Mouse (Mus musculus) right cerebral cortex, postnatal 10 days (tissue): ENCODE data around the gene Notum.
A peak's percentile ranks its signal among the peaks of the same experiment; 100 is the strongest.

Source experiments
- DNase-seq, 2 experiments: peaks; one replicate each; pipeline ENCODE4 v3.0.0; 2021; ENCODE audit warnings: low spot score in 2 of 2

The Notum gene

GRCm38 (mm10) chr11:120633520-120634343 is 27.2 kb downstream of the Notum start, which contains the start of gene Mafg:
Mafg (minus strand) TSS chr11:120633600.
- DNase-seq: peak; percentile 97

GRCm38 (mm10) chr11:120632559-120633519 is 28.1 kb downstream of the Notum start:
- DNase-seq: peak; percentile 78 to 82

DNA sequence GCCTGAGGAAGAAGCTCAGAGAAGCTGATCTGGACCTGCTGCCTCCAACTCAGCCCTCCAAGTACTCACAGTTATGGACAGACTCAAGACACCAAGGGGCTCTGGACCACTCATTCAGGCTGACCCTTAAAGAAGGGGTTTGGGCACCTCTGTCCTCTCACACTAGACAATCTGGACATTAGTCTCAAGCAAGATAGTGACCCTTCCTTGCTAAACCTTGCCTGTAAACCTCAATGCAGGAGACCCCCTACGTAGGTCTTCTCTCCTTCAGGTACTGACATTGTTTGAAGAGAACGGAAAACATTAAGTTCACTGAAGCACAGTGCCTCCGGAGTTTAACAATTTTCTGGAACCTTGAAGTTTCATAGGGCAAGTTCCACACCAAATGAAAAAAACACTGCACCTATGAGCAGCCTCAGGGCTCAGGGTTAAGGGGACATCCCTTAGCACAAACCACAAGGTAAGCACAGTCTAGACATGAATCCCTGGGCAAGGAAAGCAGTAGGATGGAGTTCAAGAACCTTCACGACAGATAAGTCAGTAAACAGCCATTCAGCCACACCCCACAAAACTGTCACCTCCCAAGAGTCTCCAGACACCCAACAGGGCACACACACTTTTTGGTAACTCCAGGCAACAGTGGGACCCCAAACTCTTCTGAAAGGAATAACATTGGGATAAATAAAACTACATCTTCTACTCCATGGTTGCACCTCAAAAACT is 29.1 kb downstream of the Notum start:
- DNase-seq: no peak

- peak in 1 of 2 experiments; percentile 26 for DNase-seq
Observed at GRCm38 (mm10) chr11:120630881-120631725, 29.9 kb downstream of the Notum start.

DNA sequence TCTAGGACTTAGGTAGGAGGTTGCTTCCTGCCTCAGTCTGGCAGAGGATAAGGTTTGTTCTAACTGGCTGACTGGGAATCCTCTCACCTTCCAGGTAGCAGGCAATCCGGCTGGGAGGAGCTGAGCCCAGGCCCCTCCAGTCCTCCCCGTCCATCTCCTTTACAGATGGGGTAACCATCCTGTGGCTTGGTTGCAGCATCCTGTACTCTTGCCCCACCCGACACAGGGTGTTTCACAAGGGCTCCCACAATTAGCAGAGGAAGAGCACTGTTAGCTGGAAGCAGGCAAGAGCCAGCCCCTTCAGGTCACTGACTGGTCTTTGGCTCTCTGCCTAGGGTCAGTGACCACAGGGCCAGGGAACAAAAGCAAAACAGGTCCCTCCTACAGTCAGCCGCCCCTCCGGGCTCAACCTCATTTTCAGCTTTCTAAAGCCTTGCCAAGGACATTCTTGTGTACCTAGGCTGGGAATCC is 30.5 kb downstream of the Notum start:
- peak in 1 of 2 experiments; percentile 35 for DNase-seq

DNA sequence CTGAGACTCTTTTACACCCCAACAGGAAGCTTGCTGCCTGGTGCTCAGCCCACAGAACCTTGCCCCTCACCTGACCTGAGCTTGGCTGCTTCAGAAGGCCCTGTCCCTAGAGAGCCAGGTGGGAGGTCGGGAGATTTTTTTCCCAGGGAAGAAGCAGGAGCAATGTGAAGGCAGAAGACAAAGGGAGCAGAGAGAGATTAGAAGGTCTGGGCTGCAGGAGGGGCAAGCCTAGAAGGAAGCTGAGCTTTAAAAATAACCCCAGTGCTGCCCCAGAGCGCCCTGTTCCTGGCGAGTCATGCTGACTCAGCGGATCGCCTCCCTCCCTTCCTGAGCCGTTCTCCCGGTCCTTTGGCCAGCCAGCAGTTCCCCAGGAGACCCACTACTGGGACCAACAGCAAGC is 31.1 kb downstream of the Notum start:
- DNase-seq: no peak

- no peak for DNase-seq
Observed at GRCm38 (mm10) chr11:120629341-120629730, 31.6 kb downstream of the Notum start.

DNA sequence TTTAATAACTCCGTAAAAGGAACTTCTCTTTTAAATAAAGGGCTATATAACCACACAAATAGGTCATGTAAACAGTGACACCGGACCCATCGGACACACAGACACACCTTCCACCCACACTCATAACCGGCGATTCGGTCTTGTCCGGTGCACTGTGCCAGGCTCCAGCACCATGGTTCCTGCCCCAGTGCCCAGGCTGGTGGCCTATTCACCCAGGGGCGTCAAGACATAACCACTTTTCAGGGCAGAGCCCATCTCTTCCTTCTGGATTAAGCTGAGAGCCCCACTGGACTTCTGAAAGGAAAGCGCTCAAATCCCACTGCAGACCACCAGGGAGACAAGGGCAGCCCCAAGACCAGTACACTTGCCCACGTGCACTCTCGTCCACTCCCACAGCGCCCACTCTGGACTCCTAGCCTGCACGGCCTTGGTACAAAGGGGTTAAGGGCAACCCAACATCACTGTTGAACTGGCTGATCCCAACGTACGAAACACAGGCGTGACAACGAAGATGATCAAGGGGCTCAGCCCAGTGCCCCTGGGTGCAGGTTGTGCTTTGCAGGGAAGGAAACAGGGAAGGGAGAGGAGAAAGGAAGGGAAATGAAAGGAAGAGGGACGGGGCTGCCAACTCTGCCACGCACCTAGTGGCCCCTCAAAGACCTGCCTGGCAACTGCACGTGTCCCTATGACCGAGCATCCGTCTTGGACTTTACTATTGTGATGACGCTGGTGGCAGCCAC is 32.2 kb downstream of the Notum start:
- DNase-seq: peak in 1 of 2 experiments; percentile 28

DNA sequence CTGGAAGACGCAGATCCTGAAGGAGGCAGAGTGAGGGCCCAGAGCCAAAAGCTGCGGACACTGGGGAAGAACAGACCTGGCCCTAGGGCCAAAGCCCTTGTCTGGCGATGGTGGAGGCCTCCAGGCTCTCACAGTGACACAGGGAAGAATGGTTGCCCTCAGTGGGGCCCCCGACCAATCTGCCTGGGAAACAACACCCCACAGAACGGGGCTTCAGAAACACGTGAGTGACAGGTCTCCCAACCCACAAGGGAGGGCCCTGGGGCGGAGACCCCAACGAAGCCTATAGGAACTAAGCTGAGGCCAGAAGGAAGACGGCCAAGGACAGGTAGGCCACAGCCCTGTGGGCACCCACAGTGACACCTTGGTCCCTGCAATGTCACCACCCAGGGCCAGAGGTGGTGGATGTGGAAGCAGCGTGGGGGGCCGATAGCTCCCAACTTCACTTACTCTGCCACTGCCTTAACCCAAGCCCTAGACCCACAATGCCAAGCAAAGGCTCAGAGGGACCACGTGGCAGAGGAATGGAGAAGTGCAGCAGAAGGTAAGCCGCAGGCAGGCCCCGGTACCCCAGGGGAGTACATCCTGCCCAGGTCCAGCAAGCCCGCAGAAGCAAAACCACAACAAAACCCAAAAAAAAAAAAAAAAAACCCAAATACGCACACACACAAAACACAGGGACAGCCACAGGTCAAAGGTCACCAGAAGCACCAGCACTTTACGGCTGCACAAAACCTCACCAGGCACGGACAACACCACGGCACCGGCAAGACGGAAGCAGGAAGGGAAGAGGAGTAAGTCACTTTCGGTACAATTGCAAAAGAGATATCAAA is 33.3 kb downstream of the Notum start:
- peak in 1 of 2 experiments; percentile 44 for DNase-seq

DNA sequence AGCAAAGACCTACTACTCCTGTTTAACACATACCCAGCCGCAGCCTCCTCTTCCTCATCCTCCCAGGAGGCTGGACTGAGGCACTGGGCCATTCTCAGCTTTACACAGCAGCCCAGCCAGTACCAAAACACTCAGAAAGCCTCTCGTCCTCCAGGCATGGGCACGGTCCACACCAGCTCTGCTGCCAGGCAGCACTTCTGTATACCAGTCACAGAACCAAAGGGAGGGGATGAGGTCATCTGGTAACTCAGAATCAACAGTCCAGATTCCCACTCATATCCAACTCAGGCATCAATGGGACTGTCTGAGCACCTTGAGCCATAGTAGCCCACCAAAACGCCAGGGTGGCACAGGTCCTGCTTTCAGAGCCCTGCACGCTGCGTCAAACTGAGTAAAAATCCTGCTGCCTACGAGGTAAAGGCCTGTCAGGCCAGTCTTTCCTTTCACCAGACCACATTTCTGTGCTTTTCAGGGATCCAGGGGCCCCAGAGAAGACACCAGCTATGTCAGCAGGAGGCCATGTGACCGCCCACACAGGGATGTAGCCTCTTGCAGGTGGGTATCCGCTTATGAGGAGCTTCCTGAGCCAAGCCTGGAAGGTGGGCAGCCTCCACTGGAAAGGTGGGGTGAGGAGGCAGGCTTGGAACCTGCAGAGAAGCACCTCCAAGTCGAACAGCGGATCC is 34.0 kb downstream of the Notum start:
- peak in 1 of 2 experiments; percentile 22 for DNase-seq

- no peak for DNase-seq
Observed at GRCm38 (mm10) chr11:120625152-120625775, 35.7 kb downstream of the Notum start, which contains the start of gene Sirt7. Sirt7 (minus strand) TSS chr11:120625240.

DNA sequence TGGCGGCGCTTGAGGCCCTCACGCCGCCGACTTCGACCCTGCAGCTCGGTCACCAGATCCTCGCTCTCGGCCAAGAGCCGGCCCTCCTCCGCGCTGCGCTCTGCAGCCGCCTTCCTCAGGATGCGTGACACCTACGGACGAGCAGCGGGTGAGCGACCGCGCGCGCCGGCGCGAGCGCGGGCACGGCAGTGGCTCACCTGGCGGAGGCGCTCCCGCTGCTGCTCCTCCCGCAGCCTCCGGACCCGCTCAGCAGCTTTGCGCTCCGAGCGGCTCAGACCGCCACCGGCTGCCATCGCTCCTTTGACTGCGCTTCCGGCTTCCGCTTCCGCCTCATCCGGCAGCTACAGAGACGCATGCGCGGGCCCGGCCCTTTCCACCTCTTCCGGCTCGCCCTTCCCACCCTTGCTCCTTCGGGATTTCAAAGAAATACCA is 36.3 kb downstream of the Notum start:
- DNase-seq: peak; percentile 92 to 93

DNA sequence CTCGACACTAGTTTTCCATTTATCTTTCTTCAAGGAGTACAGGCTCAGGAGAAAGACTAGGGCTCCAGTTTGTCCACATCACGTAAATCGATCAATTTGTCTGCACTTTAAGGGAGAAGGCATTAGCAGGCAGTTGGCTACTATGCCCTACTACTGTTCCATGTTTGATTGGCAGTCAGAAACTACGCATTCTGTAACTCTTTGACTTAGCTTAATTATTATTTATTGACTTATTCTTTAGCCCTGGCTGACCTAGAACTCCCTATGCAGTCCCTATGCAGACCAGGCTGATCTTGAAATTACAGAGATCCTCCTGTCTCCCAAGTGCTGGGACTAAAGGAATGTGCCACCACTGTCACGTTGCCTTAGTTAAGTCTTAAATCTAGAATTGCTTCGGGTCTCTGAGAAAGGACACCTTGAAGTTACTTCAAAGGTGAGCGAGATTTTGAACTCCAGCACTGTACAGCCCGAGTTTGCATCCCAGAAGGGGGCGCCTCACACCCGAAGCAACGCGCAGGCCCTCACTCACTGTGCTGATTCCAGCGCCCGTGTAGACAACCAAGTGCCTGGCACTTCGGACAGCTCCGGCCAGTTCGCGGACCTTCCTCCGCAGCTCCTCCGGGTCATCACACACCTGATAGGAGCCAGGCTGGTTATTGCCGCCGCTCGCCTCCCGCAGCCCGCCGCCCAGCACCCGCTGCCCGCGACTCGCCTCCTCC is 36.9 kb downstream of the Notum start:
- peak; percentile 75 to 79 for DNase-seq

GRCm38 (mm10) chr11:120622805-120623204 is 38.2 kb downstream of the Notum start:
- no peak for DNase-seq

DNA sequence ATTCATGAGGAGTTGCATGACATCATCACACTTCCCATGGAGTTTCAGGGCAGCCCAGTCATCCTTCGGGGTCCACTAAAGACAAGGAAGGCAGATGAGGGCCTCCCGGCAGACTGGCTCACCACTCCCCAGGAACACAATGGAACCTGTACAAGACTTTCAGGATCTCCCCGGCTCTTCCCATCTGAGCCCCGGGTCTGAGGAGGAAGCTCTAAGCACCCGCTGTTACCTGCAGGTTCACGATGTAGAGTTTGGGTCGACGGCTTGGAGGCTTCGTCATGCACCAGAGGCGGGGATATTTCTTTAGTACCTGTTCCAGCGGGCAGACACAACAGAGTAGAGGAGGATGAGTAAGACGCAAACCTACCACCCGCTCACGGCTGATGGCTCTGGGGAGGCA is 40.8 kb downstream of the Notum start:
- DNase-seq: peak in 1 of 2 experiments; percentile 26

GRCm38 (mm10) chr11:120618619-120619535 is 42.1 kb downstream of the Notum start:
- DNase-seq: peak in 1 of 2 experiments; percentile 37
